Mouse (Mus musculus): Measurements from ENCODE around the gene Sirt2. TPM values are rescaled to one million over a fixed set of nuclear protein-coding genes. Genes with fewer than 3 reads are reported as not detected.

The Sirt2 gene
- polyA plus RNA-seq, 1 experiment = 102 TPM

DNA sequence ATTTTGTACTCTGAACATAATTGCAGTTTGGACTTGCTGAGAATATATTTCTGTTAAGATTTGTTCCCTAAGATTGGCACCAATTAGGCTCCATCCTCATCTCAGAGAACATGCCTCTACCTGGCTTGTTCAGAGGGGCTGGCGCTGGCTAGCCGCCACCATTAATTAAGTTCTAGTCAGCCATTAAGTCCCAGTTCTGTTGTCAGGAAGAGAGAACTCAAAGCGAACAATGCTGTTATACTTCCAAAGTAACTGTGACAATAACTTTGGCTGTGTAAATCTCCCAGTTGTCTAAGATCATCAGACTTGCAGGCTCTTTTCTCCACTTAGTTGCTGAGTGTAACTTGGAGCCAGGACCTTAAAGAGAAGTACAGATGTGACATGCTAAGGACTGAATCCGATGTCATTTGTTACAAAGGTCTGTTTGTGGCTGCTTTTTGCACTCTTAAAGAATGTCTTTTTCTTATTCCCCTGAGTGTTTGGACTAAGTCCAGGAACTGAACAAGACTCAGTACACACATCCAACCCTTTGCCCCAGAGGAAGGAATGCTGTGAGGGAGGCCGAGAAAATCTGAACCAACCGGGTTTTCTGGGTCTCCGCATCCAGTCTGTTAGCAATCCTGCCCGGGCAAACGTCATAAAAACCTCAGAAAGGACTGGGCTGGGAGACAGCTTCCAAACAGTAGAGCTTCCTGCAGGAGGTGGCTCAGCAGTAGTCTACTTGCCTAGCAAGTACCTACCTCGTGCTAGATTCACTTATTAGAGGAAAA lies 35.6 kb downstream of the Sirt2 start:
- peak; percentile 64 for DNase-seq
- H3K4me1 ChIP-seq (ENCODE audit: control insufficient read depth, insufficient read depth, low read length) = peaks cover 18% of the 10 kb centered on the region
- TF ChIP-seq POLR2A (IDR thresholded peaks at IDR 0.05; ENCODE audit: borderline replicate concordance, extremely low read depth, low read depth, low read length) (no peak), CTCF (IDR thresholded peaks at IDR 0.05; ENCODE audit: insufficient read depth, low read length) (no peak)
- no peak overlapping the region for H3K4me3 ChIP-seq (replicated peaks; ENCODE audit: extremely low read depth, low read depth, low read length)
- WGBS = 17% methylated on average over 10 of the region's 10 CpGs

GRCm38 (mm10) chr7:28802846-28803588 lies 36.5 kb downstream of the Sirt2 start:
- no peak for DNase-seq
- H3K4me3 ChIP-seq (replicated peaks; ENCODE audit: extremely low read depth, low read depth, low read length) = no peak overlapping the region
- H3K4me1 ChIP-seq (ENCODE audit: control insufficient read depth, insufficient read depth, low read length) = peaks cover 18% of the 10 kb centered on the region
- no peak for TF ChIP-seq POLR2A (IDR thresholded peaks at IDR 0.05; ENCODE audit: borderline replicate concordance, extremely low read depth, low read depth, low read length)
- TF ChIP-seq CTCF (IDR thresholded peaks at IDR 0.05; ENCODE audit: insufficient read depth, low read length) = no peak
- WGBS = 12% methylated on average over 10 of the region's 10 CpGs

DNA sequence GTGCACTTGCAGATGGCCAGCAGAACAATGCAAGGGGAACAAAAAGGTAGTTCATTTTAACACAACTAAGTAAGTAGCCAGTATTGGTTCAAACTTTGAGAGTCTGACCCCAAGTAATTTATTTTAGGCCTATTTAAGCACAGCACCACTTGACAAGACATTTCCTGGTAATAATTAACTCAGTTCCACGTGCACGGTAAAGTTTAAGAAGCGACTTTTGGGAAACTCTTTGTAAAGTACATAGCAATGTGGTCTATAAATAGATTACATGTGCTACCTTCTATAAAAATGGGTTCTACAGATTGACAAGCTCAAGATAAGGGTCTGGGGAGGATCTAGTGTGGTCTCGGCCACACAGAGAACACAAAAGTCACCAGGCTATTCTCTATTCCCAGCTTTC lies 37.2 kb downstream of the Sirt2 start:
- H3K4me1 ChIP-seq (ENCODE audit: control insufficient read depth, insufficient read depth, low read length) = peaks cover 21% of the 10 kb centered on the region
- DNase-seq = no peak
- 45% methylated on average over 4 of the region's 4 CpGs for WGBS

DNA sequence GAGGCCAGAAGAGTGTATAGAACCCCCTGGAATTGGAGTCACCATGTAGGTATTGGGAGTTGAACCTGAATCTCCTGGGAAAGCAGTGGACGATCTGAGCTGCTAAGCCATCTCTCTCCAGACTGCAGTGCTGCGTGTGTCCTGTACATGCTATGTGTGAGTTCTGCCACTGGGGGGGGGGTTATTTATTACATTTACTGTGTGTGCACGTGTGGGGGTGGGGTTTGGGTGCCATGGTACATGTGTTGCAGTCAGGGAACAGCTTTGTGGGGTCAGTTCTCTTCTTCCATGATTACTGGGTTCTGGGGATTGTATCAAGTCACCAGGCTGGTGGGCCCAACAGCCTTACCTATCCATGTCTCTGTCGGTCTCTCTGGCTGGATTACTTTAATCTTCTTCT lies 40.3 kb downstream of the Sirt2 start:
- Histone ChIP-seq H3K4me3 (replicated peaks; ENCODE audit: extremely low read depth, low read depth, low read length) (no peak overlapping the region), H3K4me1 (ENCODE audit: control insufficient read depth, insufficient read depth, low read length) (peaks cover 22% of the 10 kb centered on the region)
- no peak for DNase-seq
- TF ChIP-seq CTCF (IDR thresholded peaks at IDR 0.05; ENCODE audit: insufficient read depth, low read length) (no peak), POLR2A (IDR thresholded peaks at IDR 0.05; ENCODE audit: borderline replicate concordance, extremely low read depth, low read depth, low read length) (no peak)
- WGBS = 53% methylated on average over 4 of the region's 4 CpGs

More for the DNA sequence above, 37.2 kb downstream of the Sirt2 start:
- TF ChIP-seq POLR2A (IDR thresholded peaks at IDR 0.05; ENCODE audit: borderline replicate concordance, extremely low read depth, low read depth, low read length) (no peak), CTCF (IDR thresholded peaks at IDR 0.05; ENCODE audit: insufficient read depth, low read length) (no peak)
- no peak overlapping the region for H3K4me3 ChIP-seq (replicated peaks; ENCODE audit: extremely low read depth, low read depth, low read length)

DNA sequence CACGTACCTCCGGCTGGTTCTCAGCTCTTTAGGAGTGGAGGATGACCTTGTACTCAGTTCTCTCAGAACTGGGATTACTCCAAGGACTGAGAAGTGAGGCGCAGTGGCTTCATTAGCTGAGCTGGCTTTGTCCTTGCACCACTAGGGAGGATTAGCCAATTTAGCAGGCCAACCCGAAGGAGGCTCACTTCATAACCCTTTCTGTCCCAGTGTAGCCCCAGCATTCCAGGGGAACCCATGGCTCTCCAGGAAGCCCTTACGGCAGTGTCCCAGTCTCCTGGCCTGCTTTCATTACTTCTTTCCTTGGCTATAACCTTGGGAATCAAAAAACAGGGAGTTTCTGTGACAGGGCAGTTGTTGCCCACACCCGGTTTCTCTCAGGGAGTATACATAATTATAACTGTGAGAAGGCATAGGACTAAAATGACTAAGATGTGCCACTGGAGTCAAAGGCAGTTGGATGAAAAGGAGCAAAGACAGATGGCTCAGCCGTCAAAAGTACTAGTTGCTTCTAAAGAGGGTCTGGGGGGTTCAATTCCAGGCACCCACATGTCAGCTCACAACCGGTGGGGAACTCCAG lies 41.2 kb downstream of the Sirt2 start:
- 37% methylated on average over 7 of the region's 8 CpGs for WGBS
- peak; percentile 48 for DNase-seq
- Histone ChIP-seq H3K4me1 (ENCODE audit: control insufficient read depth, insufficient read depth, low read length) (peaks cover 23% of the 10 kb centered on the region), H3K4me3 (replicated peaks; ENCODE audit: extremely low read depth, low read depth, low read length) (peak overlapping the region; percentile 90)
- TF ChIP-seq CTCF (IDR thresholded peaks at IDR 0.05; ENCODE audit: insufficient read depth, low read length) (no peak), POLR2A (IDR thresholded peaks at IDR 0.05; ENCODE audit: borderline replicate concordance, extremely low read depth, low read depth, low read length) (0 out of 2 replicates have a peak, but pooled peaks have one; percentile 15)

- peak; percentile 60 for DNase-seq
- peak; percentile 22; the same call in 1 of the 2 replicates for TF ChIP-seq POLR2A (IDR thresholded peaks at IDR 0.05; ENCODE audit: borderline replicate concordance, extremely low read depth, low read depth, low read length)
- no peak for TF ChIP-seq CTCF (IDR thresholded peaks at IDR 0.05; ENCODE audit: insufficient read depth, low read length)
- WGBS = 3% methylated on average over 35 of the region's 35 CpGs
- H3K4me3 ChIP-seq (replicated peaks; ENCODE audit: extremely low read depth, low read depth, low read length) = peak within 1 kb of the TSS; percentile 90
- H3K4me1 ChIP-seq (ENCODE audit: control insufficient read depth, insufficient read depth, low read length) = peaks cover 22% of the 10 kb centered on the region
Measured at GRCm38 (mm10) chr7:28808221-28808941, 41.8 kb downstream of the Sirt2 start, which contains the start of gene Hnrnpl. Gene Hnrnpl (plus strand): TSS chr7:28808541.

DNA sequence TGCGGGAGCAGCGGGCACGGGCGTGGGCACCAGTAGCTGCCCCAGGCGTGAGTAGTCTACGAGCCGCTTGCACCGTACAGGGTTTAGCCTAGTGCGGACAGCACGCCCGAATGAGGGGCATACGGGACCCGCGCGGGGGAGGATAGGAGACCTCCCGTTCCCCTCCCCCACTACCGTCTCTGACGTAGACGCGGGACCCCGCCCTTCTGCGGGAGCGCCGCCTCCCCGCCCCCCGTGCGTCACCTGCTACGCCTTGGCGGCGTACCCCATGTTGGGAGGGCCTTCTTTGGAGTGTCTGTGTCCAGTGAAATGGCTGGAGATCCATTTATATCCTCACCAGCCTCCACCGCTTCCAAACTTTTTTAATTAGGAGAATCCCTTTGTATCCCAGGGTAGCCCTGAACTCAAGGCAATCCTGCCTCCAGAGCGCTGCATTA lies 42.4 kb downstream of the Sirt2 start:
- DNase-seq = peak; percentile 96
- WGBS = under 1% methylated on average over 32 of the region's 32 CpGs
- H3K4me3 ChIP-seq (replicated peaks; ENCODE audit: extremely low read depth, low read depth, low read length) = peak overlapping the region; percentile 90

DNA sequence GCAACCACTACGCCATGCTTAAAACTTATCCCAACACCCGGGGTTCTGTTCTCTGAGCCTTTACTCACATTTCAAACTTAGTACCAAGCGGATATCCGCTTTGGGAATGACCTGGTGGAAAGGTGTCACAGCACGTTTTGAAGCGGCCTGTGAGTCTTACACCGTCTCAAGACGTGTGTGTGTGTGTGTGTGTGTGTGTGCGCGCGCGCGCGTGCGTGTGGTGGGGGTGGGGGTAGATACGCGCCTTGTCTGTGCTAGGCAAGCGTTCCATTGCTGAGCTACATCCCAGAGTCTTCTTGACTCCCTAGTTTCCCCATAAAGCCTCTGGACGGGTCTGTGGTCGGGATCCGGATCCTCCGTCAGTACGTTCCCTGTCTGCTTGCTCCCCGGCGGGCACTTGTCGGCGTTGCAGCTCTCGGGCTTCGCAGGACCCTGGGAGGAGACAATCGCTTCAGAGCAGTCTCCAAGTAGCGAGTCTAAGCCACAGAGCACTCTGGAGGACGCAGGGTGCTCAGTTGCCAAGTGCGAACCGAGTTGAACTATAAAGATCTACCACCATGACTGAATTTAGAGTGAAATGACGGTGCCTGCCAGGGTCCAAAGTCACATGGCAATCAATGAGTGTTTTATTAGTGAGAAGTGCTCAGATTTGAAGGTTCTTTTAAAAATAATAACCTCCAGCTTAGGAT lies 43.0 kb downstream of the Sirt2 start:
- Histone ChIP-seq H3K4me3 (replicated peaks; ENCODE audit: extremely low read depth, low read depth, low read length) (peak overlapping the region; percentile 90), H3K4me1 (ENCODE audit: control insufficient read depth, insufficient read depth, low read length) (peaks cover 22% of the 10 kb centered on the region)
- TF ChIP-seq CTCF (IDR thresholded peaks at IDR 0.05; ENCODE audit: insufficient read depth, low read length) (no peak), POLR2A (IDR thresholded peaks at IDR 0.05; ENCODE audit: borderline replicate concordance, extremely low read depth, low read depth, low read length) (peak; percentile 53; the same call in 1 of the 2 replicates)
- peak; percentile 70 for DNase-seq
- under 1% methylated on average over 35 of the region's 35 CpGs for WGBS

More for the DNA sequence above, 42.4 kb downstream of the Sirt2 start:
- peaks cover 24% of the 10 kb centered on the region for H3K4me1 ChIP-seq (ENCODE audit: control insufficient read depth, insufficient read depth, low read length)
- TF ChIP-seq POLR2A (IDR thresholded peaks at IDR 0.05; ENCODE audit: borderline replicate concordance, extremely low read depth, low read depth, low read length) (peak; percentile 85; the same call in 1 of the 2 replicates), CTCF (IDR thresholded peaks at IDR 0.05; ENCODE audit: insufficient read depth, low read length) (no peak)
